12 mouse cellular contexts compared by ENCODE assay signal in genomic region chr2:101441081-101441630, GRCm38 (mm10).
DNase-seq lines count a peak whose midpoint lies in the region.
"Had no signal": no experiment of that assay in that cellular context is flagged by ENCODE, and none has a peak within 500 bp of the region (broad histone marks: within the 10 kb centered on the region; RNA-seq: fewer than 3 reads in every experiment).

No protein-coding gene starts in this region.

- DNase-seq in cerebellum, adult 9-10 months, result peak; percentile 41
- no peak for DNase-seq in cerebellum, adult 8-10 months
- peak; percentile 21 for DNase-seq in layer of hippocampus, adult 11-12 months (ENCODE audit: low spot score)
- DNase-seq in layer of hippocampus, postnatal 10 days (ENCODE audit: low spot score in 2 of 2), result no peak
- DNase-seq in right cerebral cortex, adult 18-20 months, result peak; percentile 37
- no peak for DNase-seq in right cerebral cortex, postnatal 4 days
- peak; percentile 50 for DNase-seq in telencephalon, adult 2 months (ENCODE audit: low read depth, low spot score)
- DNase-seq: adrenal gland, postnatal 25 days; embryo, embryonic 11 days; lung, adult 18-20 months; lung, postnatal 10 days; thymus, postnatal 25 days had no signal

Comparison
In these comparisons a context has a peak if more than half of its experiments do, and no peak if none do; other contexts are left out.
1. DNase-seq: peak in cerebellum, adult 9-10 months (single experiment), layer of hippocampus, adult 11-12 months (single experiment), right cerebral cortex, adult 18-20 months (single experiment) and telencephalon, adult 2 months (single experiment); none in cerebellum, adult 8-10 months (single experiment), layer of hippocampus, postnatal 10 days (0 of 2) and right cerebral cortex, postnatal 4 days (single experiment).